Mouse (Mus musculus) myocyte (in vitro differentiated cells): ENCODE data around the gene P3h2. TPM values are rescaled to one million over a fixed set of nuclear protein-coding genes. Genes with fewer than 3 reads are reported as not detected.
A peak's percentile ranks its signal among the peaks of the same experiment; 100 is the strongest.

ENCODE experiments used
- H3K27me3 ChIP-seq: one replicate; pipeline ENCODE4 v1.6.1; 2011; ENCODE audit not compliant: control insufficient read depth, insufficient read depth, insufficient read length
- H3K36me3 ChIP-seq: one replicate; pipeline ENCODE4 v1.6.1; 2011; ENCODE audit not compliant: control insufficient read depth, insufficient read depth
- H3K4me2 ChIP-seq: one replicate; pipeline ENCODE4 v1.6.1; 2011; ENCODE audit warnings: low read depth, control low read depth
- H3K4me3 ChIP-seq: one replicate; pipeline ENCODE4 v1.5.1; 2011; ENCODE audit warnings: mild to moderate bottlenecking, control low read depth, moderate library complexity
- H3K79me2 ChIP-seq: one replicate; pipeline ENCODE4 v1.6.1; 2011; ENCODE audit not compliant: control insufficient read depth, insufficient read depth
- H3ac ChIP-seq: one replicate; pipeline ENCODE4 v1.6.1; 2011; ENCODE audit not compliant: control insufficient read depth, insufficient read length
- CEBPB ChIP-seq: IDR thresholded peaks from 2 replicates; pipeline ENCODE4 v1.6.1; 2011; ENCODE audit warnings: mild to moderate bottlenecking, moderate library complexity; ENCODE audit not compliant: poor library complexity, insufficient read depth, severe bottlenecking
- E2F4 ChIP-seq: IDR thresholded peaks from one replicate; pipeline ENCODE4 v1.6.1; 2011; ENCODE audit warnings: mild to moderate bottlenecking, control low read depth, moderate library complexity; ENCODE audit not compliant: insufficient read depth
- MAX ChIP-seq: IDR thresholded peaks from one replicate; pipeline ENCODE4 v1.6.1; 2011; ENCODE audit warnings: low read depth, mild to moderate bottlenecking, control low read depth
- MYOD1 ChIP-seq, 3 experiments: IDR thresholded peaks; one replicate each; pipeline ENCODE4 v1.6.1; 2011; ENCODE audit warnings: control low read depth in 2 of 3, low read depth in 2 of 3, mild to moderate bottlenecking in 2 of 3, moderate library complexity in 1 of 3; ENCODE audit not compliant: insufficient read length in 2 of 3, control insufficient read depth in 1 of 3
- MYOG ChIP-seq, 3 experiments: IDR thresholded peaks; one replicate each; pipeline ENCODE4 v1.6.1; 2011; ENCODE audit warnings: control low read depth in 2 of 3, low read depth in 2 of 3, mild to moderate bottlenecking in 2 of 3; ENCODE audit not compliant: insufficient read length in 2 of 3, control insufficient read depth in 1 of 3, insufficient read depth in 1 of 3
- POLR2A ChIP-seq: IDR thresholded peaks from one replicate; pipeline ENCODE4 v1.6.1; 2011; ENCODE audit warnings: low read depth, mild to moderate bottlenecking, control low read depth, moderate library complexity; ENCODE audit not compliant: insufficient read length
- POLR2AphosphoS2 ChIP-seq: IDR thresholded peaks from one replicate; pipeline ENCODE4 v1.6.1; 2011; ENCODE audit warnings: low read depth, control low read depth; ENCODE audit not compliant: insufficient read length
- REST ChIP-seq: IDR thresholded peaks from one replicate; pipeline ENCODE4 v1.6.1; 2011; ENCODE audit warnings: mild to moderate bottlenecking, control low read depth, moderate library complexity; ENCODE audit not compliant: insufficient read depth, insufficient read length
- SRF ChIP-seq: IDR thresholded peaks from one replicate; pipeline ENCODE4 v1.6.1; 2011; ENCODE audit warnings: low read depth; ENCODE audit not compliant: control insufficient read depth, insufficient read length
- TCF12 ChIP-seq: IDR thresholded peaks from one replicate; pipeline ENCODE4 v1.6.1; 2011; ENCODE audit warnings: mild to moderate bottlenecking, control low read depth; ENCODE audit not compliant: poor library complexity, insufficient read depth, severe bottlenecking
- TCF3 ChIP-seq: IDR thresholded peaks from one replicate; pipeline ENCODE4 v1.6.1; 2011; ENCODE audit warnings: low read depth, control low read depth; ENCODE audit not compliant: insufficient read length
- USF1 ChIP-seq: IDR thresholded peaks from one replicate; pipeline ENCODE4 v1.6.1; 2011; ENCODE audit warnings: low read depth, mild to moderate bottlenecking, control low read depth, moderate library complexity
- polyA plus RNA-seq: library from polyadenylated mRNA; unstranded; fragments of >200 nt; fragmentation: generic; extraction: Trizol; gene quantifications from one replicate; pipeline ENCODE4 v1.2.1, GENCODE M21; 2012; ENCODE audit warnings: missing spikeins

Gene P3h2
- 0.88 TPM for polyA plus RNA-seq

- no peaks in the 10 kb centered on the region for H3K27me3 ChIP-seq
- H3K36me3 ChIP-seq = no peaks in the 10 kb centered on the region
- H3K4me2 ChIP-seq = peak within 1 kb of the TSS; percentile 70
- H3ac ChIP-seq = peak within 1 kb of the TSS; percentile 1
- H3K4me3 ChIP-seq = peak within 1 kb of the TSS; percentile 13
- TF ChIP-seq POLR2A (no peak), MYOG (IDR thresholded peaks at IDR 0.05; ENCODE audit: control insufficient read depth in 1 of 3, insufficient read depth in 1 of 3, insufficient read length in 2 of 3, low read depth in 2 of 3) (peak in 1 of 3 experiments; percentile 18), CEBPB (no peak), TCF12 (no peak), MAX (no peak), MYOD1 (IDR thresholded peaks at IDR 0.05; ENCODE audit: control insufficient read depth in 1 of 3, insufficient read length in 2 of 3, low read depth in 2 of 3) (peak in 2 of 3 experiments; percentile 28 to 30), USF1 (no peak)
- no peaks in the 10 kb centered on the region for H3K79me2 ChIP-seq
These were observed at the start of gene P3h2 for GRCm38 (mm10) chr16:26105115-26105974. P3h2 (minus strand) TSS chr16:26105784.

DNA sequence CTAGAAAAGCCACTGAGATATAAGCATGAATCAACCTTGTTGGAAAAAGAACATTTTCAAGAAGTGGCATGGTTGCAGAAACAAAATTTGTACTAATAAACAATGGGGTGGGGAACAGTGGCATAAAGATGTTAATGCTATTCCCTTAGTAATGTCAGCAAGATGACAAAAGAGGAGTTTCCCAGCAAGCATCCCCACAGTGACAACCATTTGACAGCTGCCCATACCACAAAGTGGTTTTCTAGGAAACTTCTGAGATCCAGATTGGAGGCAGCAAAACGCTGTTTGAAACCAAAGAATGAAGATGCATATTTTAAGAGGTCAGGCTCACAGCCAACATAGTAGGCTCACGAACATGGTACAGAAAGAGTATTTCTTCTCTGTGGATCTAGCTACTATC is 46.7 kb upstream of the P3h2 start:
- H3K79me2 ChIP-seq = no peaks in the 10 kb centered on the region
- H3K27me3 ChIP-seq = no peaks in the 10 kb centered on the region
- H3ac ChIP-seq = no peak overlapping the region
- no peak overlapping the region for H3K4me3 ChIP-seq
- no peak overlapping the region for H3K4me2 ChIP-seq
- TF ChIP-seq POLR2AphosphoS2 = no peak
- TF ChIP-seq MYOD1 (IDR thresholded peaks at IDR 0.05; ENCODE audit: control insufficient read depth in 1 of 3, insufficient read length in 2 of 3, low read depth in 2 of 3) = peak in 2 of 3 experiments; percentile 16 to 20
- H3K36me3 ChIP-seq = no peaks in the 10 kb centered on the region

DNA sequence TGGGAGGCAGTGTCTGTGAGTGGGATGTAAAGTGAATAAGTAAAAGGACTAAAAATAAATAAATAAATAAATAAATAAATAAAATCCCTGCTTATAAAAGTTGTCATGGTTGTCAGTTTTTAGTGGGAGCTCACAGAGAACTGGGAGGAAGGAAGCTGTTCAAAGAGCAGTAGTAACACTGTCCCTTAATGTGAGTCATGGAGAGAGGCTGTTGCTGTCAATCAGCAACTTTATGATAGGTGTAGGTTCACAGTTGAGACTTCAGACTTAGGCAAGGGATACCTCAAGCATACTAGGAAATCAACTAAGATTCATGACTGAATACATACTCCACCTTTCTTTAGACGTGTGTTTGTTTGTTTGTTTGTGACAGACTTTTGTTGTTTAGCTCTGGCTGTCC is 45.4 kb upstream of the P3h2 start:
- Histone ChIP-seq H3K79me2 (no peaks in the 10 kb centered on the region), H3K4me2 (no peak overlapping the region), H3ac (no peak overlapping the region), H3K36me3 (no peaks in the 10 kb centered on the region), H3K27me3 (no peaks in the 10 kb centered on the region), H3K4me3 (no peak overlapping the region)
- TF ChIP-seq TCF12 (no peak), MYOD1 (IDR thresholded peaks at IDR 0.05; ENCODE audit: control insufficient read depth in 1 of 3, insufficient read length in 2 of 3, low read depth in 2 of 3) (peak in 2 of 3 experiments; percentile 67 to 85)

GRCm38 (mm10) chr16:26146853-26147252 is 41.3 kb upstream of the P3h2 start:
- Histone ChIP-seq H3K79me2 (no peaks in the 10 kb centered on the region), H3ac (no peak overlapping the region), H3K4me3 (no peak overlapping the region), H3K27me3 (no peaks in the 10 kb centered on the region), H3K4me2 (no peak overlapping the region), H3K36me3 (no peaks in the 10 kb centered on the region)
- TF ChIP-seq CEBPB (no peak), MYOG (IDR thresholded peaks at IDR 0.05; ENCODE audit: control insufficient read depth in 1 of 3, insufficient read depth in 1 of 3, insufficient read length in 2 of 3, low read depth in 2 of 3) (no peak), MAX (no peak), POLR2AphosphoS2 (no peak), REST (no peak), E2F4 (no peak), MYOD1 (IDR thresholded peaks at IDR 0.05; ENCODE audit: control insufficient read depth in 1 of 3, insufficient read length in 2 of 3, low read depth in 2 of 3) (no peak), TCF3 (no peak), TCF12 (no peak), USF1 (no peak), SRF (no peak), POLR2A (no peak)

DNA sequence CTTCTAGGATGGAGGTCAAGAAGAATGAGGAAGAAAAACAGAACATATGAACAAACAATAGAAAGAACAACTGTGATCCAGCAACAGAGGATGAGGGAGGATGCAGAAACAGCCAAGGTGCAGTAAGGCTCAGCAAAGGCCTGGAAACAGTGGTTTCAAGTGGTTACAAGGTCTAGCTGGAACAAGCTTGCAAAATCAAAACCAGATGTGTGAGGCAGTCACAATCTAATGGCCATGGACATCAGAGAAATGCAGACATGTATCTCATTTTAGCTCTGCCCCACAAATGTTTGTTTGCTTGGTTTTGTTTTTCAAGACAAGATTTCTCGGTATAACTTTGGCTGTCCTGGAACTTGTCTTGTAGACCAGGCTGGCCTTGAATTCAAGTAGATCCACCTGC is 25.5 kb upstream of the P3h2 start:
- Histone ChIP-seq H3ac (no peak overlapping the region), H3K4me2 (no peak overlapping the region), H3K36me3 (no peaks in the 10 kb centered on the region), H3K27me3 (no peaks in the 10 kb centered on the region), H3K79me2 (no peaks in the 10 kb centered on the region), H3K4me3 (no peak overlapping the region)
- TF ChIP-seq TCF3 (no peak), E2F4 (no peak), SRF (no peak), USF1 (no peak), TCF12 (no peak), REST (no peak)

DNA sequence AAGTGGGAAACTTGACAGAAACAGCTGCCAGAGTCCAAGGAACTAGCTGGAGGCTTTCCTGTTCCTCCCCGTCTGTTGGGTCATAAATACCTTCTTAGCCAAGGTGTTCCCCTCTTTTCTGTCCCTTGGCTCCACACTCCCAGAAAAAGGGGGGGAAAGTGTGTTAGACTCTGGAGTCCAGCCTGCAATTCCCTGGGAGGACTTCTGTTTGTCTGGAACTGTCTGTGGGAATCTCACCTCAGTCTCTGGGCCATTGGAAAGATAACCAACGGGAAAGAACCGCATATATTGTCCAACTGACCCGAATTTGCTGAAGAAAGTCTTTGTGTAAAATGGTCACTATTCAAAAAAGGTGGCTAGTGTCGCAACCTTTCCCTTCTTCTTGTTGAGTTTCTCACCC is 1.0 kb upstream of the P3h2 start:
- H3K79me2 ChIP-seq = no peaks in the 10 kb centered on the region
- H3K4me3 ChIP-seq = no peak overlapping the region
- no peak overlapping the region for H3ac ChIP-seq
- no peaks in the 10 kb centered on the region for H3K36me3 ChIP-seq
- no peak for TF ChIP-seq MAX
- TF ChIP-seq MYOG (IDR thresholded peaks at IDR 0.05; ENCODE audit: control insufficient read depth in 1 of 3, insufficient read depth in 1 of 3, insufficient read length in 2 of 3, low read depth in 2 of 3) = no peak
- no peak for TF ChIP-seq E2F4
- no peak for TF ChIP-seq POLR2AphosphoS2
- TF ChIP-seq USF1 = no peak
- no peak for TF ChIP-seq REST
- TF ChIP-seq TCF3 = no peak
- no peak for TF ChIP-seq TCF12
- TF ChIP-seq MYOD1 (IDR thresholded peaks at IDR 0.05; ENCODE audit: control insufficient read depth in 1 of 3, insufficient read length in 2 of 3, low read depth in 2 of 3) = no peak
- TF ChIP-seq CEBPB = no peak
- no peak for TF ChIP-seq SRF
- TF ChIP-seq POLR2A = no peak
- no peak overlapping the region for H3K4me2 ChIP-seq
- H3K27me3 ChIP-seq = no peaks in the 10 kb centered on the region
